Mouse (Mus musculus) hindbrain, embryonic 12.5 days (tissue): ENCODE data around the gene Arvcf. TPM values are rescaled to one million over a fixed set of nuclear protein-coding genes. Genes with fewer than 3 reads are reported as not detected.

Experiments
- ATAC-seq: fragments of 200-750 bp; cut with Nextera tagmentation; 2 replicates; pipeline ENCODE4 v1.8.0; 2017; ENCODE audit warnings: moderate TSS enrichment; ENCODE audit not compliant: low FRiP score
- H3K27ac ChIP-seq: fragments of 300-500 bp; sonication (generic); 2 replicates; pipeline ENCODE4 v1.5.1; 2016; ENCODE audit warnings: mild to moderate bottlenecking
- H3K27me3 ChIP-seq: fragments of 300-500 bp; sonication (generic); 2 replicates; pipeline ENCODE4 v1.6.1; 2016; ENCODE audit warnings: mild to moderate bottlenecking
- H3K36me3 ChIP-seq: fragments of 300-500 bp; sonication (generic); 2 replicates; pipeline ENCODE4 v1.6.1; 2016; ENCODE audit warnings: mild to moderate bottlenecking
- H3K4me1 ChIP-seq: fragments of 300-500 bp; sonication (generic); 2 replicates; pipeline ENCODE4 v1.6.1; 2016
- H3K4me2 ChIP-seq: fragments of 300-500 bp; sonication (generic); replicated peaks from 2 replicates; pipeline ENCODE4 v1.6.1; 2016; ENCODE audit warnings: mild to moderate bottlenecking
- H3K4me3 ChIP-seq: fragments of 300-500 bp; sonication (generic); 2 replicates; pipeline ENCODE4 v1.5.1; 2016; ENCODE audit warnings: mild to moderate bottlenecking
- H3K9ac ChIP-seq: fragments of 300-500 bp; sonication (generic); 2 replicates; pipeline ENCODE4 v1.6.1; 2016; ENCODE audit warnings: mild to moderate bottlenecking, moderate library complexity
- H3K9me3 ChIP-seq: fragments of 300-500 bp; sonication (generic); replicated peaks from 2 replicates; pipeline ENCODE4 v1.6.1; 2016; ENCODE audit warnings: mild to moderate bottlenecking
- WGBS: fragments of 180-500 bp; shearing (Covaris S2); methylation state at CpG from one replicate; pipeline ENCODE4 v1.1.7; 2016; 5-methylcytosine and 5-hydroxymethylcytosine counted together
- polyA plus RNA-seq: library from polyadenylated mRNA; unstranded; fragments of >200 nt; fragmentation: Nextera tagmentation; extraction: Ambion mirVana; gene quantifications from 2 replicates; pipeline ENCODE4 v1.2.1, GENCODE M21; 2016

The Arvcf gene
- polyA plus RNA-seq, 1 experiment from 2014 or later: 119 TPM

- H3K4me3 ChIP-seq: no peak overlapping the region
- WGBS: 91% methylated on average over 8 of the region's 8 CpGs
- H3K4me1 ChIP-seq: peaks cover 33% of the 10 kb centered on the region
- ATAC-seq: no peak
- H3K27me3 ChIP-seq: no peaks in the 10 kb centered on the region
- no peaks in the 10 kb centered on the region for H3K9me3 ChIP-seq
- H3K36me3 ChIP-seq: 0 out of 2 replicates have a peak, but pooled peaks cover 6% of the 10 kb centered on the region
- H3K4me2 ChIP-seq: no peak overlapping the region
- peak overlapping the region; percentile 23; the same call in 1 of the 2 replicates for H3K9ac ChIP-seq
- no peak overlapping the region for H3K27ac ChIP-seq
These were observed 6.4 kb upstream of the Arvcf start for GRCm38 (mm10) chr16:18341605-18342004.

DNA sequence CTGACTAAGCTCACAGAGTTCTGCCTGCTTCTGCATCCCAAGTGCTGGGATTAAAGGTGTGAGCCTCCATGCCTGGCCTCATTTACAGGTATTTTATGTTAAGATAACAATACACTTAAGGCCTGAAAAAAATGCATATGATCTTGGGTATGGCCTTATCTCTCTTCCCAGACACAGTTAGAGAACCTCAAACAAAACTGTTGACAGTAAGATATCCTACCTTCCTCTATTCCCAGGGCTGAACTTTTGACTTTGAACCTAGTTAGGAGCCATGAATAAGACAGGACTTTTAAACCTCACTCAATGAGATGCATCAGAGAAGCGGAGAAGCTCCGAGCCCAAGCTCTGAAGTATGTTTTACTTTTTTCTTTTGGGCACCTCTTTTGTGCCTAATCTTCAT lies 5.9 kb upstream of the Arvcf start:
- ATAC-seq: no peak
- Histone ChIP-seq H3K9ac (no peak overlapping the region), H3K36me3 (0 out of 2 replicates have a peak, but pooled peaks cover 6% of the 10 kb centered on the region), H3K4me3 (no peak overlapping the region), H3K4me2 (0 out of 2 replicates have a peak overlapping the region, but pooled peaks have one; percentile 71), H3K27ac (no peak overlapping the region), H3K9me3 (no peaks in the 10 kb centered on the region), H3K27me3 (0 out of 2 replicates have a peak, but pooled peaks cover 3% of the 10 kb centered on the region), H3K4me1 (peaks cover 33% of the 10 kb centered on the region)
- WGBS: 88% methylated on average over 2 of the region's 2 CpGs

- Histone ChIP-seq H3K4me3 (peak overlapping the region; percentile 59), H3K36me3 (0 out of 2 replicates have a peak, but pooled peaks cover 4% of the 10 kb centered on the region), H3K9ac (peak overlapping the region; percentile 63), H3K27ac (peak overlapping the region; percentile 72; the same call in 1 of the 2 replicates), H3K9me3 (no peaks in the 10 kb centered on the region), H3K27me3 (0 out of 2 replicates have a peak, but pooled peaks cover 3% of the 10 kb centered on the region), H3K4me1 (peaks cover 39% of the 10 kb centered on the region), H3K4me2 (peak overlapping the region; percentile 71)
- 42% methylated on average over 9 of the region's 9 CpGs for WGBS
- ATAC-seq: no peak
These were observed 5.1 kb upstream of the Arvcf start for GRCm38 (mm10) chr16:18342650-18343570.

GRCm38 (mm10) chr16:18343778-18344177 lies 4.2 kb upstream of the Arvcf start:
- H3K36me3 ChIP-seq: no peaks in the 10 kb centered on the region
- WGBS: under 1% methylated on average over 38 of the region's 38 CpGs
- H3K4me2 ChIP-seq: peak overlapping the region; percentile 71
- H3K9me3 ChIP-seq: no peaks in the 10 kb centered on the region
- H3K9ac ChIP-seq: peak overlapping the region; percentile 63
- peaks cover 3% of the 10 kb centered on the region; the same call in 1 of the 2 replicates for H3K27me3 ChIP-seq
- ATAC-seq: peak; percentile 91
- H3K4me3 ChIP-seq: peak overlapping the region; percentile 59
- H3K4me1 ChIP-seq: peaks cover 42% of the 10 kb centered on the region
- peak overlapping the region; percentile 72 for H3K27ac ChIP-seq

DNA sequence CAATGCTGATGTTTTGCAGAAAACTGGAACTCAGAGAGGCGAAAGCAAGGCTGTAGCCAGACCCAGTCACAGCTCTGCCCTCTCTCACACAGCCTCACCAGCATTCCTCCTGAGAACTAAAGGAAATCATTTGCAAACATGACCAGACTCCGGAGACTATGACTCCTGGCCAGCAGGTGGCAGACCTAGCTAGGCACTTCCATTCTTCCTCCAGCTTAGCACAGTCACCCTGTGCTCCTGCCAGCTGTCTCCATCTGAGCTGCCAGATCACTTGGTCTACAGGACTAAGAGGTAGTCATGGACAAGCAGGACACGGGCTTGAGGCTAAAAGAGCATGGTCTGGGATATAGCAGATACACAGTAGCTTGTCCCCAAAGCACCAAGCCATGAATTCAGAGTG lies 2.7 kb upstream of the Arvcf start:
- Histone ChIP-seq H3K4me1 (peaks cover 47% of the 10 kb centered on the region), H3K9ac (no peak overlapping the region), H3K27ac (no peak overlapping the region), H3K4me2 (no peak overlapping the region), H3K9me3 (no peaks in the 10 kb centered on the region), H3K4me3 (no peak overlapping the region), H3K36me3 (no peaks in the 10 kb centered on the region), H3K27me3 (peaks cover 11% of the 10 kb centered on the region; the same call in 1 of the 2 replicates)
- peak; percentile 12 for ATAC-seq
- 2% methylated on average over 3 of the region's 3 CpGs for WGBS

DNA sequence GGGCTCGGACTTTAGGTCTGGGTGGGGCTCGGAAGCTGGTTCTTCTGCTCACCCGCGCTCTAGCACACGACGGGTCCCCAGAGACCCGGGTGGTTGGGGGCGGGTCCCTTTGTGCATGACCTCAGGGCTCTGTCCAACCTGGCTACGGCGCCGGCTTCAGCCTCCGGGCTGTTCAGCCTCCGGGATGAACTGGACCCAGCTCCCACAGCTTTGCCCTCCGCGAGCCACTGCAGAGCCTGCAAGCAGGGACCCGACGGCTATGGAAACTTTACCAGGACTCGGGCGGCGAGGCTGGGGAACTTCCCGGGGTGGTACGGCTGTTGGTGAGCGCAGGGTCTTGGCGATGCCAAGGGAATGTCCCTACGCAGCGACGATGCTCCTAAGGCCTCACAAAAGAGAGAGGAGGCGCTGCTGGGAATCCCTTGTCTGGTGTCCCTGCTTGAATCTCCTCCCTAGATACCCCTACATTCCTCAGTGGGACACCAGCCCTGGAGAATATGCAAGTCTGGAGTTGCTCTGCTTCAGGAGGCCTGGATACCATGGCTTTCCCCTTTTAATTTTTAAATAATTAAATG lies 706 bp downstream of the Arvcf start:
- WGBS: under 1% methylated on average over 28 of the region's 28 CpGs
- Histone ChIP-seq H3K9me3 (no peaks in the 10 kb centered on the region), H3K4me1 (peaks cover 40% of the 10 kb centered on the region), H3K27ac (peak overlapping the region; percentile 46), H3K4me2 (peak overlapping the region; percentile 81), H3K9ac (peak overlapping the region; percentile 86), H3K27me3 (peaks cover 16% of the 10 kb centered on the region), H3K4me3 (peak overlapping the region; percentile 84), H3K36me3 (no peaks in the 10 kb centered on the region)
- ATAC-seq: peak; percentile 1; the same call in 1 of the 2 replicates

- Histone ChIP-seq H3K4me1 (peaks cover 35% of the 10 kb centered on the region), H3K27ac (no peak overlapping the region), H3K9ac (peak overlapping the region; percentile 42; the same call in 1 of the 2 replicates), H3K4me2 (peak overlapping the region; percentile 81; the same call in 1 of the 2 replicates), H3K9me3 (no peaks in the 10 kb centered on the region), H3K27me3 (peaks cover 16% of the 10 kb centered on the region), H3K4me3 (no peak overlapping the region), H3K36me3 (0 out of 2 replicates have a peak, but pooled peaks cover 6% of the 10 kb centered on the region)
- no peak for ATAC-seq
- WGBS: 71% methylated on average over 12 of the region's 12 CpGs
These were observed 1.9 kb downstream of the Arvcf start for GRCm38 (mm10) chr16:18349761-18350325.

DNA sequence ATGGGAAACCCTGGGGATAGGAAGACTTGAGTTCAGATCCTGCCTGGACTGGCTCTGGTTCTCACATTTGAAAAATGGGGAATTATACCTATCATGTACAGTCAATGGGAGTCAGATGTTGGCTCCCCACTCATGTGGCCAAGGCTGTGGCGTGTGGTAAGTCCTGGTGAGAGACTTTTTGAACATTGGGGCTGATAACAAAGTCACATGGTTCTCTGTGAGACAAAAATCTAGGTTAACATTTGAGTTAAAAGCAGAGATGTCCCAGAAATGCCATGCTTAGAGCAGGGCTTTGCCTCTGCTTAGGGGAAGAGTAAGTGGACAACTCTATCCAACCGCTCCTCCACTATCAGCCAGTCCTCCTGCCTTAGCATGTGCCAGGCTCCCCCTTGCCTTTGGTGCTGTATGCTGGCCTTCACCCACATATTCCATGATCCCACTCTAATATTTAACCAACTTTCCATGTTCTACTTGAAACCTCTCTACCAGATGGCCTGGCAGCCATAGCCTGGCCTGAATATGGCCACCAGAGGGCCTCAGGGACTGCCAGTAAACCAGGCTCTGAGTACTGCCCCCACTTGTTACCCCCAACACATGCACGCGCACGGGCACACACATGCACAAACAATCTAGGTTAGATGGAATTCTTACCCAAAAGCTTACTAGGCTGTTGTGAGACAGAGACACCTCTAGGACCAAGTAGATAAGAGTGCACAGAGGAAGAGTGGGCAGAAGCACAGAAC lies 3.5 kb downstream of the Arvcf start:
- Histone ChIP-seq H3K4me1 (peaks cover 29% of the 10 kb centered on the region), H3K36me3 (0 out of 2 replicates have a peak, but pooled peaks cover 8% of the 10 kb centered on the region), H3K9ac (no peak overlapping the region), H3K4me2 (no peak overlapping the region), H3K27ac (no peak overlapping the region), H3K4me3 (no peak overlapping the region), H3K9me3 (no peaks in the 10 kb centered on the region), H3K27me3 (peaks cover 16% of the 10 kb centered on the region)
- WGBS: 59% methylated on average over 5 of the region's 5 CpGs
- no peak for ATAC-seq

DNA sequence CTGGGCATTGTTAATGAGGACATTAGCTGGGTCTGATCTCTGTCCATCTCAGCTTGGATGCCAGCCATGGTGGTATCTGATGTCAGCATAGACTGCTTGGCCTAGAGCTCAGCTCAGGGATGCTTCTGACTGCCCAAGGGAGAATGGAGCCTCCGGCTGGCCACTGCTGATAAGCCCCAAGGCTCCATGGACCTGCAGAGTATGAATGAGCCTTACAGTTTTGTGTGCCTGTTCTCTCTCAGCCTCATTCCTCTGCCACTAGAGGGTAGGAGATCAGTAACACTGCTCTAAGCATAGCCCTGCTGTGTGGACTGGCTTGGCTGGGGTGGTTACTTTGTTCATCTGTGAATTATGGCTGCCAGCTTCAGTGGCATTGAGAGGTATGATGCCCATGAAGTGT lies 5.1 kb downstream of the Arvcf start:
- 65% methylated on average over 1 of the region's 1 CpGs for WGBS
- H3K4me3 ChIP-seq: no peak overlapping the region
- peaks cover 13% of the 10 kb centered on the region for H3K27me3 ChIP-seq
- H3K4me1 ChIP-seq: peaks cover 23% of the 10 kb centered on the region
- no peak overlapping the region for H3K9ac ChIP-seq
- no peak for ATAC-seq
- no peak overlapping the region for H3K4me2 ChIP-seq
- H3K27ac ChIP-seq: no peak overlapping the region
- no peaks in the 10 kb centered on the region for H3K9me3 ChIP-seq
- H3K36me3 ChIP-seq: 0 out of 2 replicates have a peak, but pooled peaks cover 8% of the 10 kb centered on the region

- H3K4me1 ChIP-seq: 0 out of 2 replicates have a peak, but pooled peaks cover 5% of the 10 kb centered on the region
- H3K4me2 ChIP-seq: no peak overlapping the region
- no peak overlapping the region for H3K9ac ChIP-seq
- no peak for ATAC-seq
- no peak overlapping the region for H3K27ac ChIP-seq
- H3K9me3 ChIP-seq: no peaks in the 10 kb centered on the region
- WGBS: 80% methylated on average over 1 of the region's 1 CpGs
- 0 out of 2 replicates have a peak, but pooled peaks cover 8% of the 10 kb centered on the region for H3K36me3 ChIP-seq
- H3K27me3 ChIP-seq: no peaks in the 10 kb centered on the region
- H3K4me3 ChIP-seq: no peak overlapping the region
These were observed 9.0 kb downstream of the Arvcf start for GRCm38 (mm10) chr16:18356961-18357360.

DNA sequence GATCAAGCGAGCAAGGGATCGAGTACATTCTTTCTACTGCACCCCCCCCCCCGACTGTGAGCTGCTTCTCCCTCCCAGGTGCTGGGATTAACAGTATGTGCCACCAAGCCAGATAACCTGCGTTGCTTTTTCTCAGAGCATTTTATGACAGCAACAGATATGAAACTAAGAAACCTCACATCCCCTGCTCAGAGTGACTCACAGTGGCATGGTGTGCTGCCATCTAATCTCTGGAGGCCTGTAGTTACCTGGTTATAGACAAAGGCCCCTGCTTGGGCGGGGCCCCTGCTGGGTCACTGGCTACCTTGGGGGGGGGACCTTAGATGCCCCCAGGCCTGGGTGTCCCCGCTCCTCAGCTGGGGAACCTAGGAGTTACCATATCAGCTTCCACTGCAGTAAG lies 10.0 kb downstream of the Arvcf start:
- no peak overlapping the region for H3K27ac ChIP-seq
- no peak overlapping the region for H3K9ac ChIP-seq
- no peak overlapping the region for H3K4me2 ChIP-seq
- ATAC-seq: no peak
- H3K36me3 ChIP-seq: 0 out of 2 replicates have a peak, but pooled peaks cover 8% of the 10 kb centered on the region
- no peaks in the 10 kb centered on the region for H3K27me3 ChIP-seq
- H3K4me1 ChIP-seq: 0 out of 2 replicates have a peak, but pooled peaks cover 5% of the 10 kb centered on the region
- WGBS: 90% methylated on average over 6 of the region's 6 CpGs
- no peak overlapping the region for H3K4me3 ChIP-seq
- H3K9me3 ChIP-seq: no peaks in the 10 kb centered on the region
